Mouse (Mus musculus): ENCODE measurements at regions not wholly inside any gene's neighbourhood (a gene's known extent, or its start where the extent isn't known, plus 50 kb on each side); places are given as distances from the start of the nearest gene placed in this dataset.

DNA sequence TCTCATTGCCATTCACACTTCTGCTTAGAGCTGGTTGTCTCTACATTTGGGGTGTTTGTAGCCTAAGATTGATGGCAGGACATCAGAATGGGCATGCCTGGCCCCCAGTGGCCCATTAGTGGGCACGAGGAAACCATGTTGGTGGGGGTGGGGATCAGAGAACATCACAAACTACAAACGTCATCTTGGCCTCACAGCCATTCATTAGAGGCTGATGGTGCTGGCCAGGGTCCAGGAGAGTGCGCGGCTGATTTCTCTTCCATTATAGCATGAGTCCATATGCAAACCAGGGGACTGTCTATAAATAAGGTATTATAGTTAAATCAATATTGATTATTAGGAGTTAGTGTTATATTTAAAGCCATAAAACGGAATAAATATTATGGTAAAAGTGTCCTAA is 67.9 kb downstream of the 3100002H09Rik start:
- no peak for DNase-seq (ENCODE audit: low read depth, low spot score)

DNA sequence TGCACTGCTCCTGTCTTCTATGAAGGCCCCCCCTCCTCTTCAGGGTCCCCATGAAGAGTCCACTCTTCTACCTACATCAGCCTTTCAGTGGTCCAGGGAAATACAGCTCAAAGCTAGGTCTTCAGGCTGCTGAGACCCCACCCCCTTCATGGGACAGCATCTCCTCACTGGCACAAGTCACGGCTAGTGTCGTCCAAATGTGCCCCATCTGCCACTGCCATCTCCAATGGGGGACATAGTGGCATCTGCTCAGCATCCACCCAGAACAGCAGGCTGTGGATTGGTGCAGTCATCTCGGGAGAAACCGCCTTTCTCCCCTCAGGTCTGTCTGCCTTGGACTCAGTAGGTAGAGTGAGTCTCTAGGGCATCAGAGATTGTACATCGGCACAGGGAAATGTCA is 72.1 kb downstream of the 3100002H09Rik start:
- DNase-seq (ENCODE audit: low read depth, low spot score): no peak

DNA sequence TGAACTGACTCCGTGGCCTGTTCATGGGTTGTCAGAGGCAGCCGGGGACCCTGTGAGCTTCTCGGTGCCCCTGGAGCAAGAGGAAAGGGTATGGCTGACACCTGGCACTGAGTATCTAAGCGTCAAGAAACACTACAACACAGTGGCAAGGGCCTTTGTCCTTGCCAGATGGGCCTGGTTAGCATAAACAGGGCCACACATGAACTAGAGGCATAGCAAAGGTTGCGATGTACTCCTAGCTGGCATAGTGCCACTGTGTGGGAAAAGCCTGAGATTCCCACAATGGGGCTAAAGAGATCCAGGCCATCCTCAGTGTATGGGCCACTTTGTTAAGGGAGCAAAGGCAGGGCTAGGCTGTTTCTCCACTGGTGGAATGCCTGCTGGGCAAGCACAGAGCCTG is 72.9 kb downstream of the 3100002H09Rik start:
- no peak for DNase-seq (ENCODE audit: low read depth, low spot score)

DNA sequence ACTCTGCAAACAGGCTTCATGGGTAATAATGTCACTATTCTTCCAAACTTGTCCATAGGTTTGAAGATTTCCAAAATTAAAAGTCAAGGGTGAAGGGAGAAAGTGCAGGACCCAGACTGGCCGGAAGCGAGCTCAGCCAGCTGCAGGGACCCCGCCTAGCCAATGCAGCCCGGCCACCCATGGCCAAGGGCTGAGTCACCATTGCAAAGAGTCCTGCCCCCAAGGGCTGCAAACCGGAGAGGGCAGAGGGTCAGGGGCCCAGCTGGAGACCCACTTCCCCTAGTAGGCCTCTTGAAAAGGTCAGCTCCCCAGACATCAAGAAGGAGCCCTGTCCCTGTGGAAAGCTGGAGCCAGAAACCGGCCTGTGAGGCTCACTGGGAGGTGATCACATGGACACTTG is 77.0 kb downstream of the 3100002H09Rik start:
- DNase-seq (ENCODE audit: low read depth, low spot score): no peak

DNA sequence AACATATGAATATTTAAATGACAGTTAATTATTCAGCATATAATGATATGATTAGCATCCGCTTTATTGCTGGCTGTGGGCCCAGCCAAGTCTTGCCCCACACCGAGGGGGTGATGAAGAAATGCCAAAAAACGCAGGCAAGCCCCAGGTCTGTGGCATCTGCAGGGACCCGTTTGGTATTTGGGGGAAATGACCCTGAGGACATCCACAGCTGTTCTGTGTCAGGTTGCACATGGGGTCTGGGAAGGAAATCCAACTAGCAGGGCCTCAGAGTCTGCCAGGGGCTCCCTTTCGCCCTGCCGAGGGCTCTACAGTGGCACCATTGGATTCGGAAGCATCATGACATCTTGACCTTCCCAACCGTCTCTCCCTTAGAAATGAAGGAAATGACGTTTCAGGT is 80.0 kb downstream of the 3100002H09Rik start:
- no peak for DNase-seq (ENCODE audit: low read depth, low spot score)

DNA sequence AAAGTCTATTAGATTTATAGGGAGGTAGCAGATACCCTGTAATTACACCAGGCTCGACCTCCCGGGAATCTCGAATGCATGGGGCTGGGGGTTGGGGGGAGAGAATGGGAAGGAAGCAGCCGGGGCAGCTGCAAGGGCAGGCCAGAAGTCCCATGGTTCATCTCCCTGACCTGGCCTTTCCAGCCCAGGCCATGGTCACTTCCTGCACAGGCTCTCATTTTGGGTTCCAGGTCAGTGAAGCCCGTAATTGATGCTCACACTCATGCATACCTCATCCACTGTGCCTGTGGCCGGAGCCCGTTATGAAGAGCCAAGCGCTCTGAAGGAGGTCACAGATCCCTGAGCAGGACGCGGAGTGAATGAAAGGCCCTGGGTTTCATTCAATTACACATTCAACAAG is 83.8 kb downstream of the 3100002H09Rik start:
- DNase-seq (ENCODE audit: low read depth, low spot score): no peak

DNA sequence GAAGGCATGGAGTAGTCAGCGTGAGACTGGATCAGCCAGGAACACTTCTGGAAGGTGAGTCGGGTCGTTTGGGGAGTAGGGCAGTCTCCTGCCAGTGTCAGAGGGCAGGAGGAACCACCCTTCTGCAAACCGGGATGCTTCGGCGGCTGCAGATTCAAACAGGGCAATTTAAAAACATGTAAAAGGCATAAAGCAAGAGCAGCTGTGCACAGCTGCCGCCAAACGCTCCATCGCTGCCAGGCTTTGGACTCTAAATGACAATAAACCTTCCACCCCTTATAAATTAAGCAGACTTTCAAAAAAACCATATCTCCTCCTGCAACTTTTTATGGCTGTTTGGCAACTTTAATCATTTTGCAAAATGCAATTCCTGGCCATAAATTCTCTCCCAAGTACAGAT is 84.2 kb downstream of the 3100002H09Rik start:
- no peak for DNase-seq (ENCODE audit: low read depth, low spot score)

DNA sequence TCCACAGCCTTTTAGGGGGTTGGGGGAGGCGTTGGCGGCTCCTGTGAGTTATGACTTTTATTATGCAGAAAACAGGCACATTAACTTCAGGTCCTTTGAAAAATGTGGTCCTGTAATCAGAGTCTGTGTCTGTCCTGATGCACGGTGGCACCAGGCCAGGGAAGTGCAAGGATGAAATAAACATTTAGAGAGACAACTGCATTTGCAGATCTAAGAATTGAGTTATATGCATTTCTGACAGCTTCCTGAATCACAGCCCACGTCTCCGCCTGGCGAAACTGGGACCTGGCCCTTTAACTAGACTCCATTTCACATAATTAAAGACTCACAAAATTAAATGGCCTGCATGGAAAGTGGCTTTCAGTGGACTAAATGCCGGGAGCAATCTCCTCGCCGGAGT is 90.3 kb downstream of the 3100002H09Rik start:
- DNase-seq (ENCODE audit: low read depth, low spot score): no peak

DNA sequence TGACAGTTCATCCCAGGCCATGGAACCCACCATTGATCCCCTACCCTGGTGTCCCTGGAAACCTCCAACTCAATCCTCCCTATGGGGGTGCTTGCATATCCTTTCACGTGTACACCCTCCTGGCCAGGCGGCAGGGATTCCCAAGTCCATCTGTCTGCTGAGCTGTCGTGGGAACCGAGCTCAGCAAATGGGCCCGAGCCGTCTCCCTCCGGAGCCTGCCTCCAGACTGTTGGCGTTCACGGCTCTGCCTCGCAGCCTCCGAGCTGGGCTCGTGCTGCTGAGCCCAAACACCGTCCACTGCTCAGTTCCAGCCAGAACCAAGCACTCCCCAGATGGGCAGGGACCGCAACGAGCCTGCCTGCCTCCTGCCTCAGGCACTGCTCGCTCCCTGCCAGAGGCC is 98.8 kb downstream of the 3100002H09Rik start:
- DNase-seq (ENCODE audit: low read depth, low spot score): no peak

DNA sequence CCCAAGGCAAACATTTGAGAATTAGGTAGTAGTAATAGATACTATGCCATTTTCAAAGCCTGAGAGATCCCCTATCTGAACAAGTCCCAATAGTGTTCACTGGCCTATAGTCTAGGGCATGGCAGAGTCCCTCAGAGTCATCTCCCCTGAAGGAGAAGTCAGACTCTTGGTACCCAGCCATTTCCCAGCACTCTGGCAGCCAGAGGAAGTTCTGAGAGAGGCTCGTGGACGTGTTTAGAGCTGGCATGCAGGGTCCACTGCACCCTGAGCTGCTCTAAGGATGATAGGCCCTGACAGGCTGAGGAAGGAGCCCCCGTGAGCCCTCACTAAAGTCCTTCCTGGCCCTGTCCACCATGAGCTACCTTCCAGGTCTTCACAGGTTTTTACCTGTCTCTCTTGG is 99.8 kb downstream of the 3100002H09Rik start:
- DNase-seq (ENCODE audit: low read depth, low spot score): no peak

DNA sequence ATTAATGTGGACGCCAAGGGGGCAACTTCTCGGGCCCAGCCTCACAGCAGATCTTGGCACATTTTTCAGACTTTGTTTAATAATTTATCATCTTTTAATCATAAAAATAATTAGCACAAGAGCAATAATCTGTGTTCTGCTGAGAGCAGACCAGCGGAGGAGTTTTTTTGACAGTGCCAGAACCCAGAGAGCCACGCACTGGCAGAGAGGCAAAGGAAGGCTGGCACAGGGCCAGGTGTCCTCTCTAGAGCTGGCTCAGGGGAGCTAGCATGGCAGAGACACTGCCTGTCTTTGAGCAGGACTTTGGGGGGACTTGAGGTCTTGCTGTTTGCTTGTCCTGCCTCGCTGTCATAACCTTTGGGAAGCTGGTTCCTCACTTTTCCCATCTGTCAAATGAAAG is 100.9 kb downstream of the 3100002H09Rik start:
- no peak for DNase-seq (ENCODE audit: low read depth, low spot score)

DNA sequence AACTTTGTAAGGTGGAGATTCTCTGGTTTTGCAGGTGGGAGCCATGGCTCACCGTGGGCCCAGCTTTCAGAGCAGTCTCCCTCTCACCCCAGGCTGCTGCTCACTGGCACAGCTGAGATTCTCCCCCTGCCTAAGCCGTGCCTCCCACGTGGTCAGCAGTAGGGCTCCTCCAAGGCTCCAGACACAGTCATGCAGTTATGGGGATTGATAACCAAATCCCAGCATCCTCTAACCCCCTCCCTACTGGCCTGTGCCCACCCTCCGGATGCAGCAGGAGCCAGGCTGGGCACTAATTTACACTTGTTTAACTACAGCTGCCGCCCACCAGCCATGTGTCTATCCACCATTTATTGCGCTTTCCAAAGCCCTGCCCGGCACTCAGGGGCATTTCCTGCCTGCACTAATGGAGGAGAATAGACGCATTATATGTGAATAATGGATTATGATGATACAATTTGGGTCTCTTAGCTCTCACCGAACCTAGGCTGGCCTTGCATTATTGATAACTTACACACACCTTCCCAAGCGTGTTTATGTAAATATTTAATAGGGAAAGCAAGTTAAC is 104.4 kb downstream of the 3100002H09Rik start:
- DNase-seq (ENCODE audit: low read depth, low spot score): no peak

DNA sequence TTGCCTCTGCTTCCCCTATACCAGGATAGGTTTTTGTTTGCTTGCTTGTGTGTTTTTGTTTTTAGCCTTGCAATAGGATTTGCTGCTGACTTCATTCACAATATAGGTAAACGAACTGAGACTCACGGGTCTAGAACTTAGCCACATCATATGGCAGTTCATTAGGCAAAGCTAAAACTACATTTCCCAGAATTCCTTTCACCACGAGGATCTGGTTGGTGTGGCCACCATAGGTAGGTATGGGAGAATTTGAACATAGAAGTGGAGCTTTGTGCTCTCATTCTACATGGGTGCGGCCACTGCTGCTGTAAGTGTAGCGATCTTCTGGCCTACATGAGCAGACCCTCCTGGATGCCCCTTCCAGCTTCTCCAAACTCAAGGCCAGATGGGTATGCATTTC is 108.8 kb downstream of the 3100002H09Rik start:
- DNase-seq (ENCODE audit: low read depth, low spot score): no peak

DNA sequence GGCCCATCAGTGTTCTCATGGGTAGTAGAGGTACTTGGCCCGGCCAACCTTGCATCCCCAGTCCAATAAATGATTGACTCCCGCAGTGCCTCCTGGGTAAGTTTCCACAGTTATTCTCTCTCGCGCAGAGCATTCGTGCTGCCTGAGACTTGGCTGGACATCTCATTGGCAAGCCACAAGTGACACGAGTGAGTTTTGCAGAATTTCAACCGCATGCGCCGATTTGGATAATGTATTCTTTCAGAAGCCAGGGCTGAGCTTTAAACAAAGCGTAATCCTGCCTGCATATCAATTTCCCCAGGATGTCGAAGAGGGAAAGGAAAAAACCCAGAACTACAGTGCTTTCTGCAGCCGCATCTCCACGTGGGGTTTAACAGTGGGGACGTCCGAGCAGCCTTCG is 112.6 kb downstream of the 3100002H09Rik start:
- DNase-seq (ENCODE audit: low read depth, low spot score): no peak

DNA sequence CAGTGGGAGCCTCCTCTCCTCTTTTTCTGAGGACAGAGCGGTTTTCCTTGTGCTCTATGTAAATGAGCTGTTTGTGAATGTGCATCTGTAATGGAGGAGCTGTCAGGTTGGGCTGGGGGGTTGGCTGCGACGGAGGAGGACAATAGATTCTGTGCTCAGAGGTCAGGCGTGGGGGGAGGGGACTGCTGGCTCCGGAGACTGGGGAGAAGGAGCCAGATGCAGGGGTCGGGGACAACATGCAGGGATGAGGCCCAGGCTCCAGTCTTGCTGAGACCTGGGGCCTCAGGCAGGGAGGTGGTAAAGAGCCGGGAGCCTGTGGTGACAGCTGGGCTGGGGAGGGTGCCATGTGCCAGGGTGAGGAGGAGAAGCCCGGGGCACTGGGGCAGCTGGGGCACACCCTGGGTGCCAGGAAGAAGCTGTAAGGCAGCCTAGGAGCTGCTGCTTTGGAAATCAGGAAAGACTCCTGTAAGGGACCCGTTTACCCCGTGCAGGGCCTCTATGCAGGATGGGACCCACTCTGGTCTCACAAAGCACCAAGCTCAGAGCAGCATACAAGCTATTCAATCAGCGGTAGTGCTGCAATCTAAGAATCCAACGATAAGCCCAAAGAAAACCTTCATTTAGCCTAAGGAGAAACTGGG is 124.5 kb downstream of the 3100002H09Rik start:
- DNase-seq (ENCODE audit: low read depth, low spot score): no peak

DNA sequence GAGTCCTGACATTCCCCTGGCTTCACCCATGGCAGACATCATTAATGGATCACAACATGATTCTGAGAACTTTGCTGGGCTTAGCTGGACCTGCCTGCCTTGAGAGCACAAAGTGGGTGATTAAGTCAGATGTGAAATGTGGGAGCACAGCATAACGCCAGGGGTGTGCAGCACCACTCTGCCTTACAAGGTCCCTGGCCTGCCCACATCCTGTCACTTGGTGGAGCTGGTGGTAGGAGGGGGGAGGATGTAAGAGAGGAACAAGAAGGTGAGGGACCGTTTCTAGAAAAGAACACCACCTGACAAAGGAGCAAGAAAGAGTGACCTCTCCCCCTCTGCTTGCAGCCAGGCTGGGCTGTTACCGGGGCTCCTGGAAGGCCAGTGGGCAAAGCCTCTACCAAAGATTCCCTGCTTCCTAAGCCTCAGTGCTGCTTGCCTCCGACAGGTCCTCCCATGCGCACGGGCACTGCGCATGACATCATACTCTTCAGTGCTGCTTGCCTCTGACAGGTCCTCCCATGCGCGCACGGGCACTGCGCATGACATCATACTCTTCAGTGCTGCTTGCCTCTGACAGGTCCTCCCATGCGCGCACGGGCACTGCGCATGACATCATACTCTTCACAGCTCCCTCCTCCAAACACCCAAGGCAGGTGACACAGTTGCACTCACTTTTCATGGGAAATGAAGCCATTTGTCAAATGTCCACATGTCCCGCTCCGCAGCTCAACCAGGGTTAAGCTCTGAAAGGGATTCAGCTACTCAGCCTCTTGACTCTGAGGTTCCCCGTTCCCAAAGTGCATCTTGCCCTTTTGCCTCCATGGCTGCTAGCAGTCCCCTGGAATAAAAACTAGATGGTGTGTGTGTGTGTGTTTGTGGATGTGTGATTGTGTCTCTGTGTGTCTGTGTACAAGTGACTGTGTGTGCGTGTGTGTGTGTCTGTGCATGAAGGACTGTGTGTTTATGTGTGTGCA is 125.7 kb downstream of the 3100002H09Rik start:
- DNase-seq (ENCODE audit: low read depth, low spot score): no peak

DNA sequence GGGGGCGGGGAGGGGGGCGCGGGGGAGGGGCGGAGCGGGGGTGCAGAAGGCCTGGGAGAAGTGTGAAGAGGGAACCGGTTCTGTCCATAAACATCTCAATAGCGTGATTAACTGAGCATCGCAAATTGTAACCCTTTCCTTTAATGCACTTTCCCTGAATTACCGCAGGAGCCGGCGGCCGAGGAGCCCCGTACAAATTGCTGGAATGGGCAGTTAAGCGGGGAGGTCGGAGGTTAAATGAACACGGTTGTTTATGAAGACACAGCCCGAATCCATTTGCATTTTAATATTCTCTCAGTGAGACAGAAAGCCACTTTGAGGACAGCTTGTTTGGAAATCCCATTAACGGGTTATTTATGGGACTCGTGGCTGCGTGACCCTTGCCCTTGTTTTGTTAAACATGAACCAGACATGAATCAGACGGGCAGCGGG is 132.7 kb downstream of the 3100002H09Rik start:
- DNase-seq (ENCODE audit: low read depth, low spot score): no peak

DNA sequence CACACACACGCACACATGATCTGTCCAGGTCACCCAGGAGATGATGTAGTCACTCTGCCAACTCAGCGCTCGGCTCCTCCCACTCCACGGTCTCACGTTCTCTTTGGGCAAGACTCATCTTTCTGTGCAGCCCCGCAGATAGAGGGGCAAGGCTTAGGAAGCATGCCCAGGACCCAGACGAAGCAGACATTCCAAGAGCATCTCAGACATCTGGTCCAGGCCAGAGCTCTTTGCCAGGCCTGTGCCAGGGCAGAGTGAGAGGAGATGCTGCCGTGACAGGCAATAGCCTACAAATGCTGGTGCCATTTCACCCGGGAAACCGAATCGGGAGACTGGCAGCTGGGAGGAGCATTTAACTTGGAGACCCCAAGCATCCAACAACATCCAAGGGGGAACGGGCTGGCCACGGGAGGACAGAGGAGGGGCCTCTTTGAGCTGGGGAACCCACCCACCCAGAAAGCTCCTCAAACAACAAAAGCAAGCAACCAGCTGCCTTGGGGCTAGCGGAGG is 133.2 kb downstream of the 3100002H09Rik start:
- DNase-seq (ENCODE audit: low read depth, low spot score): no peak

DNA sequence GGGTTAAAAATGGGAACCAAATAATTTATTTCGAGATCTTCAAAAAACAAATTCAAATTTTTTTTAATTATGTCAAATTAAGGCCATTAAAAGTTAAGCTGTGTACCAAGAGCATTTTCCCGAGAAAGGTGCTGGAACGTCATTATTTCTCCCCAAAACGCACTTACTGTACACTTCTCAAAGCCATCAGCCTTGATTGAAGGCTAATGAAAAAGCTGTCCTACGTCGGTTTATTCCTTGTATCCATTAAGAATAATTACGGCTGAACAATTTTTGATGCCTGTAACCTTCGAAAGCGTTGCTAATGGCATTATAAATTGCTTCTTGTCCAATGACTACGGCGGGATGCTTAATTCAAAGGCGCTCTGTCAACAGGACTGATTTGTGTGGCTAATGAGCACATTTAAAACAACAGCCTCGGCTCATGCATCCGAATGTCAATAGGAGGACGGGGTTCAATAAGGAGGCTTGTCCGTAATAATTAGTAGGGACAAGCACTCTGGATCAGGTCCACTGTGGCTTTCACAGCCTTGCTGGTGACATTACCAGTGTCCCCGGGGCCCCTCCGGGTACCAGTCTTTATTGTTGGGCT is 145.3 kb downstream of the 3100002H09Rik start:
- DNase-seq (ENCODE audit: low read depth, low spot score): no peak

DNA sequence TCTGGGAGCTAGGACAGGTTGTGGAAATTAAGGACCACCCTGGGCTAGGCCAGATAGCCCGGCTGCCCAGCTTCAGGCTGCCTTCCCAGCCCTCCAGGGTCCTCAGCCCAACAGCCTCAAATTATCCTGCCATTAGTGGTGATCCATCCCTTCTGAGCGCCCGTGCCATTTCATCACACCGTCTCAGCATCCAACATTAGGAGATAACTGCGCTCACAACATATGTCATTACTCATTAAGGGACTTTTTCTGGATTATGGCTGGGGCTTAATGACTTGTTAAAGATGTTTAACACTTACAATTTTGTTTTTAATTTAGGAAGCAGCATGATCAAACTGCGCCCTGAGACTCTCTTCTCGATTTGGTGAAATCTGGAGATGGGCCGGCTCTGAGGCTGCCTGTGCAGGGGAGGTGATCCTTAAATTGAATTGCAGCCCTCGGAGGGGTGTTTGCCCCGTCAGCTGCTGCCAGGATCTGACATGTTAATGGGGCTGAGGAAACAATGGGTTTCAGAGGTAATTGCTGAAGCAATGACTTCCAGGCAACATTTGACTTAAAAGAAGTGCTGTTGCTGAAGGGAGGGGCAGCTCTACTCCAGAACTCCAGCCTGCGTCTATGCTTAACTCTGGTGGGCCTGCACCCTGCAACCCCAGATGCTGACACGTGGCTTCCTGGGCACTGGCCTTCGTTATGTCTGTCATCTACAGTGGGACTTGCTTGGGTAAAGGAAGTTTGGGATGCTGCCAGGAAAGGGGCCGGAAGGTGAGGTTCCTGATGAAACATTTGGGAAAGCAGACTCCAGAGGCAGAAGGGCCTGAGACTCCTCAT is 154.9 kb downstream of the 3100002H09Rik start:
- no peak for DNase-seq (ENCODE audit: low read depth, low spot score)

DNA sequence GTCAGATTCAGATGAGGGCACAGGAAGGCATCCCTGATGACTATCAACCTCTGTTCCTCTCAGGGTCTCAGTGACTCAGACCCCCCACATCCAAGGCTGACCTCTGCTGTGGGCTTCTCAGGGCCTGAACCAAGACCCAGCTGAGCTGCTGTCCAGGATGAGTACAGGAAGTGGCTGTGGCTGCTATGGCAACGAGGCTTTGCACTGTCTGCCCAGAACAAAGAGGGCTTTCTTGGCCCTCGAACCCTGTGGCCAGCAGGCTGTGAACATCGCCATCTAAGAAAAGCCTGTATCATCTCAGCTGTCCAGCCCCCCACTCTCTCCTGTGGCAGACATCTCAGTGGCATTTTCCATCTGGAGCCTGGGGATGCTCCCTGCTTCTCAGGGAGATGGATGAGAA is 159.5 kb downstream of the 3100002H09Rik start:
- DNase-seq (ENCODE audit: low read depth, low spot score): no peak
